Mouse (Mus musculus) liver, adult 2 months (tissue): ENCODE measurements around the gene Faf2.

Source experiments
- CTCF ChIP-seq: fragments of 200-500 bp; IDR thresholded peaks from 2 replicates; pipeline ENCODE4 v1.5.1; 2011; ENCODE audit warnings: low read depth, low read length, control low read depth
- POLR2A ChIP-seq: fragments of 200-500 bp; IDR thresholded peaks from 2 replicates; pipeline ENCODE4 v1.6.1; 2011; ENCODE audit warnings: low read length, control low read depth; ENCODE audit not compliant: insufficient read depth; ENCODE audit errors: extremely low read depth

- TF ChIP-seq CTCF (no peak), POLR2A (no peak)
These were observed 43.5 kb downstream of the Faf2 start for GRCm38 (mm10) chr13:54665062-54665461.
